Mouse (Mus musculus) megakaryocyte, embryonic 14.5 days (primary cell): Measurements from ENCODE around the gene Bmyc.
"Not testable (repeated sequence)": the region's sequence is repeated elsewhere in the genome, so short reads cannot be mapped to it uniquely, and the experiment has no call there.

Experiments used
- FLI1 ChIP-seq: IDR thresholded peaks from 2 replicates; pipeline ENCODE4 v1.6.1; 2012; ENCODE audit warnings: low read length, inconsistent platforms, mixed read lengths
- GATA1 ChIP-seq: IDR thresholded peaks from 3 replicates; pipeline ENCODE4 v1.6.1; 2012; ENCODE audit warnings: mixed read lengths, low read length, inconsistent platforms, borderline replicate concordance

GRCm38 (mm10) chr2:25709791-25710190 lies 3.3 kb downstream of the Bmyc start:
- TF ChIP-seq GATA1, FLI1: not testable (repeated sequence)
